ENCODE assay signal across 8 mouse cellular contexts in the genomic region with DNA sequence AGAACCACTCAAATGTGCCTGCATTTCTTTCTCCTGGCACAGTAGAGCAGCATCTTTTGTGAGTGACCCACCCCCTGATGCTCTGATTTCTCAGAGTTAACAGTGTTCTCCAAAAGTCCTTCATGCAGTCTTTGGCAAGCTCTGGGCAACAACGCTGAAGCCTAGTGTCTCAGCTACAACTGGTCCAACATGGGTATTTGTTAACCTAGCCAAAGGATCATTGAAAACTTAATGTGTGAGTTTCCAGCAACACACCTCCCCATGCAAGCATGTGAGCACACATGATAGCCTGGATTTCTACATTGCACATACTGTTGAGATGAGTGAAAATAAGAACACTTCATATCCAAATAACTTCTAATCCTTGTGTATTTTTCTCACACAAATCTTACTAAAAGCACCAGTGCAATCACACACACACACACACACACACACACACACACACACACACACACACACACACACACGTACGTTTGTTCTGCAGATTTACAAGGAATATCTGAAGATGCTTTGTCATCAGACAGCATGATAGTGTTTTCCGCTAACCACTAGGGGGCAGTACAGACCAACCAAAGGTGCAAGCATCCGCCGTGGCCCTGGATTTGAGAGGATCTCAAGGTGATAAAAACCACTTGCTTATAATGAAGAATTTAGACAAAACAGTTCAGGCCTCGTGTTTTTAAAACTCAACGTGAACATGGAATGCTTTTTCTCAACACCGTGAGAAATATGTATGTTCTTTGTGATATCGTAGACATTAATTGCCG. TPM values are rescaled to one million over a fixed set of nuclear protein-coding genes. Genes with fewer than 3 reads are reported as not detected.
DNase-seq lines count a peak whose midpoint lies in the region; ATAC-seq and TF ChIP-seq lines count a peak whose summit lies in the region.

No protein-coding gene starts in this region.

- no peak overlapping the region for H3K4me3 ChIP-seq in gastrocnemius, adult 2 months
- no peak overlapping the region for H3K4me3 ChIP-seq in intestine, postnatal 0 days (ENCODE audit: low read depth, low read length)
- no peak overlapping the region for H3K4me3 ChIP-seq in midbrain, postnatal 0 days (ENCODE audit: low read depth, low read length)

- peak; percentile 54 to 57 for DNase-seq in urinary bladder, adult 18-20 months (ENCODE audit: low spot score in 2 of 2)
- DNase-seq in urinary bladder, adult 2 months (ENCODE audit: low spot score): no peak
- DNase-seq in cerebellum, postnatal 36 days: peak; percentile 81 to 86
- peak; percentile 81 for DNase-seq in gastrocnemius, adult 2 months
- peak; percentile 75 to 78 for DNase-seq in left cerebral cortex, postnatal 36 days (ENCODE audit: low spot score in 2 of 2)
- DNase-seq in midbrain, postnatal 0 days (ENCODE audit: low spot score): peak; percentile 94
- DNase-seq in spleen, postnatal 4 days (ENCODE audit: low spot score in 2 of 2): peak; percentile 61 to 86

- WGBS in intestine, postnatal 0 days: 24% methylated on average over 11 of the region's 11 CpGs
- WGBS in midbrain, postnatal 0 days: 23% methylated on average over 11 of the region's 11 CpGs

- ATAC-seq in intestine, postnatal 0 days: 0 out of 2 replicates have a peak, but pooled peaks have one; percentile 43
- peak; percentile 71; the same call in 1 of the 2 replicates for ATAC-seq in midbrain, postnatal 0 days (ENCODE audit: low FRiP score)

- intact Hi-C loops in gastrocnemius, adult 2 months (cut with DNase I): loop anchor here (1.0 kb wide), 1 partner anchor 203 kb away; no protein-coding TSS in a partner anchor
- intact Hi-C loops in left cerebral cortex, postnatal 36 days (cut with DNase I): loop anchor here (2.0 to 5.0 kb wide), 2 partner anchors 71 to 203 kb away; a partner anchor contains a TSS

- no peak overlapping the region for H3K4me2 ChIP-seq in intestine, postnatal 0 days (replicated peaks; ENCODE audit: low read depth)
- no peak overlapping the region for H3K4me2 ChIP-seq in midbrain, postnatal 0 days (ENCODE audit: low read depth, low read length, poor library complexity, severe bottlenecking)

- no peaks in the 10 kb centered on the region for H3K9me3 ChIP-seq in intestine, postnatal 0 days (ENCODE audit: control insufficient read depth)
- no peaks in the 10 kb centered on the region for H3K9me3 ChIP-seq in midbrain, postnatal 0 days (ENCODE audit: low read length)

- H3K9ac ChIP-seq in intestine, postnatal 0 days (ENCODE audit: low read depth, low read length): no peak overlapping the region
- no peak overlapping the region for H3K9ac ChIP-seq in midbrain, postnatal 0 days (replicated peaks; ENCODE audit: low read length, poor library complexity, severe bottlenecking)

- no peak overlapping the region for H3K27ac ChIP-seq in gastrocnemius, adult 2 months
- H3K27ac ChIP-seq in intestine, postnatal 0 days (ENCODE audit: low read depth, low read length): no peak overlapping the region
- H3K27ac ChIP-seq in midbrain, postnatal 0 days (ENCODE audit: low read depth, low read length): no peak overlapping the region

- H3K4me1 ChIP-seq in intestine, postnatal 0 days (replicated peaks; ENCODE audit: control insufficient read depth, insufficient read depth, low read length): no peaks in the 10 kb centered on the region
- H3K4me1 ChIP-seq in midbrain, postnatal 0 days (ENCODE audit: insufficient read depth, low read length): no peaks in the 10 kb centered on the region

- TF ChIP-seq CTCF in gastrocnemius, adult 2 months (IDR thresholded peaks at IDR 0.05): peak; percentile 75
- TF ChIP-seq CTCF in intestine, postnatal 0 days (IDR thresholded peaks at IDR 0.05; ENCODE audit: low read depth): peak; percentile 94
- peak; percentile 96 for TF ChIP-seq CTCF in midbrain, postnatal 0 days (IDR thresholded peaks at IDR 0.05)

- no peaks in the 10 kb centered on the region for H3K36me3 ChIP-seq in intestine, postnatal 0 days (ENCODE audit: control insufficient read depth, insufficient read depth)
- no peaks in the 10 kb centered on the region for H3K36me3 ChIP-seq in midbrain, postnatal 0 days (ENCODE audit: insufficient read depth, low read length)

- no peaks in the 10 kb centered on the region for H3K27me3 ChIP-seq in intestine, postnatal 0 days (replicated peaks; ENCODE audit: control insufficient read depth, insufficient read depth, low read length)
- 0 out of 2 replicates have a peak, but pooled peaks cover 3% of the 10 kb centered on the region for H3K27me3 ChIP-seq in midbrain, postnatal 0 days (ENCODE audit: insufficient read depth, low read length)

RNA-seq across cellular contexts. Expression of a gene that starts 56.9 kb away (rescaled TPM):
- polyA plus RNA-seq in urinary bladder, adult 2 months (2012; rRNA removed): 3.0 and 5.8 TPM in 2 replicates
- not detected for total RNA-seq in gastrocnemius, adult 2 months (2021)
- polyA plus RNA-seq in intestine, postnatal 0 days (2015; fragmentation: Nextera tagmentation; extraction: Ambion mirVana): 2.0 and 3.0 TPM in 2 replicates
- 1 to 10 TPM in 1 of 2 experiments, under 1 TPM in 1; 0.81 to 1.8 TPM for total RNA-seq in left cerebral cortex, postnatal 36 days (2021)
- total RNA-seq in midbrain, postnatal 0 days (2014; rRNA removed): 0.85 TPM in 1 of 2 replicates, not detected in the other
- polyA plus RNA-seq in midbrain, postnatal 0 days (2015; fragmentation: Nextera tagmentation; extraction: Ambion mirVana): 5.0 and 5.2 TPM in 2 replicates
